ENCODE assay signal across 11 mouse cellular contexts in the genomic region with DNA sequence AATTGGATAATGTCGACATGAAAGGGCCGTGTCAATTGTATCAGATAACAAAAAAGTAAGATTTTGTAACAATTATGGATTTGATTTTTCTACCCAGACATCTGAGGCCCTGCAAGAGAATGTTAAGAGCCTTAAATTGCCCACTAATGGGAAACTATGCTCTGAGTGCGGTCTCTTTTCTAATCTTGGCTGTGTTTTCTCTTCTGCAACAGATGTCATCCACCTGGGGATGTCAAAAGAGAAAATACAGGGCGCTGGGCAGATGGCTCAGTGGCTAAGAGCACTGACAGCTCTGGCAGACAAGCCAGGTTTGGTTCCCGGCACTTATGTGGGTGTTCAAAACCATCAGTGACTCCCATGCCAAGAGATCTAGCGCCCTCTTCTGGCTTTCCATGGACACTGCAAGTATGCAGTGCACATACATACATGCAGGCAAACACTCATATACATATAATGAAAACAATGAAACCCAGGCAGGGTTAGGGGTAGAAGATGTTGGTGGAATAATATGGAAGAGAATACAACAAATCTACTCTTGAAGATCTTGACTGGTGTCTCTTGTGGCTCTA. TPM values are rescaled to one million over a fixed set of nuclear protein-coding genes. Genes with fewer than 3 reads are reported as not detected.
DNase-seq lines count a peak whose midpoint lies in the region; ATAC-seq and TF ChIP-seq lines count a peak whose summit lies in the region.
"Had no signal": no experiment of that assay in that cellular context is flagged by ENCODE, and none has a peak within 500 bp of the region (broad histone marks: within the 10 kb centered on the region; RNA-seq: fewer than 3 reads in every experiment).

No protein-coding gene starts in this region.

- peak; percentile 29; the same call in 1 of the 2 replicates for TF ChIP-seq CTCF in liver, embryonic 14.5 days (IDR thresholded peaks at IDR 0.05; ENCODE audit: low read depth)

- TF ChIP-seq EP300 in liver, embryonic 14.5 days (IDR thresholded peaks at IDR 0.05; ENCODE audit: low read depth): no peak

- peak overlapping the region; percentile 47; the same call in 1 of the 2 replicates for H3K4me2 ChIP-seq in heart, embryonic 13.5 days
- H3K4me2 ChIP-seq in lung, embryonic 16.5 days (ENCODE audit: low read depth, low read length): peak overlapping the region; percentile 44
- H3K4me2 ChIP-seq in liver, embryonic 14.5 days (ENCODE audit: low read depth): no peak overlapping the region
- H3K4me2 ChIP-seq: forebrain, embryonic 12.5 days had no signal

- 38% methylated on average over 6 of the region's 6 CpGs for WGBS in heart, embryonic 13.5 days
- WGBS in lung, embryonic 16.5 days: 18% methylated on average over 6 of the region's 6 CpGs
- WGBS in liver, embryonic 14.5 days (ENCODE audit: insufficient replicate concordance): 35% methylated on average over 6 of the region's 6 CpGs

- H3K27ac ChIP-seq in heart, embryonic 13.5 days (replicated peaks): peak overlapping the region; percentile 74
- peak overlapping the region; percentile 79 for H3K27ac ChIP-seq in lung, embryonic 16.5 days (ENCODE audit: low read length)
- no peak overlapping the region for H3K27ac ChIP-seq in liver, embryonic 14.5 days
- H3K27ac ChIP-seq: forebrain, embryonic 12.5 days had no signal

- H3K4me3 ChIP-seq in heart, embryonic 13.5 days: no peak overlapping the region
- H3K4me3 ChIP-seq in lung, embryonic 16.5 days (ENCODE audit: low read length): no peak overlapping the region
- H3K4me3 ChIP-seq in liver, embryonic 14.5 days (ENCODE audit: insufficient read depth in 1 of 2, low read depth in 2 of 2, low read length in 2 of 2): no peak overlapping the region
- H3K4me3 ChIP-seq: forebrain, embryonic 12.5 days had no signal

- peaks cover 33% of the 10 kb centered on the region for H3K4me1 ChIP-seq in heart, embryonic 13.5 days
- H3K4me1 ChIP-seq in lung, embryonic 16.5 days (replicated peaks; ENCODE audit: control insufficient read depth, insufficient read depth, low read length): peaks cover 23% of the 10 kb centered on the region
- 0 out of 4 replicates have a peak, but pooled peaks cover 0 to 5% of the 10 kb centered on the region in 2 experiments for H3K4me1 ChIP-seq in liver, embryonic 14.5 days (replicated peaks; ENCODE audit: control insufficient read depth in 2 of 2, insufficient read depth in 2 of 2, low read length in 1 of 2)
- H3K4me1 ChIP-seq: forebrain, embryonic 12.5 days had no signal

- ATAC-seq in heart, embryonic 13.5 days (ENCODE audit: extremely low read depth, insufficient number of reproducible peaks, low FRiP score, low TSS enrichment): no peak
- no peak for ATAC-seq in lung, embryonic 16.5 days (ENCODE audit: low read depth)
- ATAC-seq in liver, embryonic 14.5 days (ENCODE audit: insufficient read depth): no peak

- no peaks in the 10 kb centered on the region for H3K36me3 ChIP-seq in heart, embryonic 13.5 days
- H3K36me3 ChIP-seq in lung, embryonic 16.5 days (ENCODE audit: control insufficient read depth, insufficient read depth, low read length): no peaks in the 10 kb centered on the region
- H3K36me3 ChIP-seq in liver, embryonic 14.5 days (replicated peaks; ENCODE audit: control insufficient read depth, insufficient read depth, low read depth): no peaks in the 10 kb centered on the region
- H3K36me3 ChIP-seq: forebrain, embryonic 12.5 days had no signal

- intact Hi-C loops in heart, postnatal 10 days (cut with DNase I): no loop called here
- intact Hi-C loops in left cerebral cortex, postnatal 4 days (cut with DNase I): no loop called here

- H3K9me3 ChIP-seq in heart, embryonic 13.5 days: peaks cover 5% of the 10 kb centered on the region
- H3K9me3 ChIP-seq in lung, embryonic 16.5 days (ENCODE audit: control insufficient read depth, low read length): no peaks in the 10 kb centered on the region; the same call in 1 of the 2 replicates
- H3K9me3 ChIP-seq in liver, embryonic 14.5 days (ENCODE audit: control insufficient read depth, low read length): no peaks in the 10 kb centered on the region

- no peak overlapping the region for H3K9ac ChIP-seq in heart, embryonic 13.5 days
- H3K9ac ChIP-seq in lung, embryonic 16.5 days (ENCODE audit: low read length): no peak overlapping the region
- H3K9ac ChIP-seq in liver, embryonic 14.5 days (replicated peaks): no peak overlapping the region
- H3K9ac ChIP-seq: forebrain, embryonic 12.5 days had no signal

- DNase-seq in heart, postnatal 10 days: no peak
- DNase-seq in lung, adult 18-20 months: no peak
- DNase-seq in NIH3T3 (ENCODE audit: low read depth): peak; percentile 59
- DNase-seq in liver, embryonic 14.5 days (ENCODE audit: low read depth in 3 of 3, low spot score in 3 of 3): no peak
- DNase-seq in left cerebral cortex, adult 11 months (ENCODE audit: low spot score): no peak
- DNase-seq in left cerebral cortex, postnatal 4 days: no peak
- DNase-seq: gastrocnemius, postnatal 10 days had no signal

- no peaks in the 10 kb centered on the region for H3K27me3 ChIP-seq in heart, embryonic 13.5 days (replicated peaks)
- no peaks in the 10 kb centered on the region for H3K27me3 ChIP-seq in lung, embryonic 16.5 days (ENCODE audit: control insufficient read depth, insufficient read depth, low read depth, low read length)
- H3K27me3 ChIP-seq in liver, embryonic 14.5 days (ENCODE audit: control insufficient read depth, insufficient read depth, low read length): no peaks in the 10 kb centered on the region
- H3K27me3 ChIP-seq: forebrain, embryonic 12.5 days had no signal

RNA-seq across cellular contexts. Expression of a gene that starts 19.0 kb away (rescaled TPM):
- 1.6 and 1.8 TPM in 2 replicates for polyA plus RNA-seq in heart, embryonic 13.5 days (2015; fragmentation: Nextera tagmentation; extraction: Ambion mirVana)
- total RNA-seq in heart, postnatal 10 days (2021): 10 to 100 TPM; 18.3 to 22.4 TPM
- polyA plus RNA-seq in lung, embryonic 16.5 days (2015; fragmentation: Nextera tagmentation; extraction: Ambion mirVana): 1.2 and 1.6 TPM in 2 replicates
- polyA plus RNA-seq in liver, embryonic 14.5 days (2012; rRNA removed): 0.13 and 0.18 TPM in 2 replicates
- polyA plus RNA-seq in liver, embryonic 14.5 days (2014; fragmentation: Nextera tagmentation; extraction: Ambion mirVana): 0.04 and 0.27 TPM in 2 replicates
- 1 to 10 TPM; 1.2 to 1.4 TPM for total RNA-seq in left cerebral cortex, postnatal 4 days (2021)

RNA-seq across cellular contexts. Expression of a gene that starts 47.0 kb away (rescaled TPM):
- polyA plus RNA-seq in heart, embryonic 13.5 days (2015; fragmentation: Nextera tagmentation; extraction: Ambion mirVana): 0.51 and 0.65 TPM in 2 replicates
- not detected for total RNA-seq in heart, postnatal 10 days (2021)
- polyA plus RNA-seq in lung, embryonic 16.5 days (2015; fragmentation: Nextera tagmentation; extraction: Ambion mirVana): 1.9 and 2.8 TPM in 2 replicates
- 0.30 and 0.48 TPM in 2 replicates for polyA plus RNA-seq in liver, embryonic 14.5 days (2012; rRNA removed)
- 0.23 TPM in 1 of 2 replicates, not detected in the other for polyA plus RNA-seq in liver, embryonic 14.5 days (2014; fragmentation: Nextera tagmentation; extraction: Ambion mirVana)
- 1 to 10 TPM in 1 of 2 experiments, under 1 TPM in 1; 0.56 to 1.3 TPM for total RNA-seq in left cerebral cortex, postnatal 4 days (2021)
- total RNA-seq: liver, adult 2 months had no signal
- polyA plus RNA-seq: liver, adult 2 months had no signal
